Mouse (Mus musculus): ENCODE data around the gene Dlgap3. TPM values are rescaled to one million over a fixed set of nuclear protein-coding genes. Genes with fewer than 3 reads are reported as not detected.

Dlgap3 gene
- polyA plus RNA-seq, 1 experiment: not detected

- no peak overlapping the region for H3K4me3 ChIP-seq (replicated peaks)
- H3K27me3 ChIP-seq (ENCODE audit: control insufficient read depth): no peaks in the 10 kb centered on the region
- H3K4me1 ChIP-seq (ENCODE audit: control insufficient read depth): no peaks in the 10 kb centered on the region
- H3K36me3 ChIP-seq (ENCODE audit: control insufficient read depth): no peaks in the 10 kb centered on the region
- no peaks in the 10 kb centered on the region for H3K9me3 ChIP-seq (ENCODE audit: control insufficient read depth, low read length)
- TF ChIP-seq TAL1 (IDR thresholded peaks at IDR 0.05; ENCODE audit: low read length) (no peak), GATA1 (IDR thresholded peaks at IDR 0.05; ENCODE audit: low read length) (no peak)
Observed at GRCm38 (mm10) chr4:127200769-127201617, 32.0 kb downstream of the Dlgap3 start.

GRCm38 (mm10) chr4:127203081-127203480, 34.1 kb downstream of the Dlgap3 start:
- TF ChIP-seq TAL1 (IDR thresholded peaks at IDR 0.05; ENCODE audit: low read length): no peak
- no peak for TF ChIP-seq GATA1 (IDR thresholded peaks at IDR 0.05; ENCODE audit: low read length)
- H3K4me3 ChIP-seq (replicated peaks): no peak overlapping the region
- no peaks in the 10 kb centered on the region for H3K4me1 ChIP-seq (ENCODE audit: control insufficient read depth)
- no peaks in the 10 kb centered on the region for H3K9me3 ChIP-seq (ENCODE audit: control insufficient read depth, low read length)
- H3K36me3 ChIP-seq (ENCODE audit: control insufficient read depth): no peaks in the 10 kb centered on the region
- no peaks in the 10 kb centered on the region for H3K27me3 ChIP-seq (ENCODE audit: control insufficient read depth)

DNA sequence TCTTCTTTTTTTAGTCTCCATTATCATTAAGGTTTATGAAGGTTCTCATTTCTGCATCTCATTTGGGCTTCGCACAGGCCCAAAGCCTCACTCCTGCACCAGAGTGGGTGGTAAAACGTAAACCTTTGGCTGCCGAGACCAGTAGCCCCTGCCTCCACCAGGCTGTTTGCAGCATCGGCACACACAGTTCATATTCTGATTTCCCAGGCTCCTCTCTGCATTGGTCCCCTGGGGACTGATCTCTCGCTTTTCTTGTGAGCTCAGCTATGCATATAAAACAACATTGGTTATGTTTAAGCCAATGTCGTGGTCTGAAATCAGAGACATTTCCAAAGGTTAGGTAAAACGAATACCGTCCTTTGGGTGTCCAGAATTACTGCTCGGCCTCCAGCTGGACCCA, 42.3 kb downstream of the Dlgap3 start:
- Histone ChIP-seq H3K36me3 (ENCODE audit: control insufficient read depth) (no peaks in the 10 kb centered on the region), H3K4me3 (replicated peaks) (no peak overlapping the region), H3K27me3 (ENCODE audit: control insufficient read depth) (peaks cover 14% of the 10 kb centered on the region), H3K4me1 (ENCODE audit: control insufficient read depth) (no peaks in the 10 kb centered on the region), H3K9me3 (ENCODE audit: control insufficient read depth, low read length) (no peaks in the 10 kb centered on the region)
- TF ChIP-seq GATA1 (IDR thresholded peaks at IDR 0.05; ENCODE audit: low read length): no peak
- no peak for TF ChIP-seq TAL1 (IDR thresholded peaks at IDR 0.05; ENCODE audit: low read length)

DNA sequence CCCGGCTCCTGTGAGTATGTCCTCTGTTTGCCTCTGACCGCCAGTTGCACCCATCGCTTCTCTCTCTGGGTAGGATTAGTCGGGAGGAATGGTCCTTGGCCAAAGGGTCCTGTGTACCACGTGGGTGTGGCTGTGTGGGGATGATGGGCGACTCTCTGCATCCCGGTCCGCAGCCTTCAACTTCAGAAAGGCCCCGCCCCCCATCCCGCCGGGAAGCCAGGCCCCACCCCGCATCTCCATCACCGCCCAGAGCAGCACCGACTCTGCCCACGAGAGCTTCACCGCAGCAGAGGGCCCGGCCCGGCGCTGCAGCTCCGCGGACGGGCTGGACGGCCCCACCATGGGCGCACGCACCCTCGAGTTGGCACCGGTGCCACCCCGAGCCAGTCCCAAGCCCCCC, 45.5 kb downstream of the Dlgap3 start:
- H3K36me3 ChIP-seq (ENCODE audit: control insufficient read depth): no peaks in the 10 kb centered on the region
- no peak for TF ChIP-seq GATA1 (IDR thresholded peaks at IDR 0.05; ENCODE audit: low read length)
- TF ChIP-seq TAL1 (IDR thresholded peaks at IDR 0.05; ENCODE audit: low read length): no peak
- H3K9me3 ChIP-seq (ENCODE audit: control insufficient read depth, low read length): no peaks in the 10 kb centered on the region
- no peak overlapping the region for H3K4me3 ChIP-seq (replicated peaks)
- H3K4me1 ChIP-seq (ENCODE audit: control insufficient read depth): no peaks in the 10 kb centered on the region
- peaks cover 14% of the 10 kb centered on the region for H3K27me3 ChIP-seq (ENCODE audit: control insufficient read depth)

DNA sequence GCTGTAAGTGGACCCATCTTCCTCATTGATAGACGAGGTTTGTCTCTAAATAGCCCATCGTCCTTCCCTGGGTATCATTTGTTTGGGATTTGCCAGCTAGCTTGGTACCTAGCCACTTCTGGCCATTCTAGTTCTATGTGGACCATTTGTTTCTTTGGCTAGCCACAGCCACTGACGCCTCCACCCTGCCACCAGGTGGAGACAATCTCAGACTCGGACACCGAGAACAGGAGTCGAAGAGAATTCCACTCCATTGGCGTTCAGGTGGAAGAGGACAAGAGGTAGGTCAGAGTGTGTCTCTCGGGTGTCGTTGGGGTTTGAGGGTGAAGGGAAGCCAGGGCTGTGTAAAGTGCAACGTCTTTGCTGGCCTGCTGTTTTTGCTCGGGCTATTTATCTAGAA, 46.1 kb downstream of the Dlgap3 start:
- Histone ChIP-seq H3K36me3 (ENCODE audit: control insufficient read depth) (no peaks in the 10 kb centered on the region), H3K4me3 (replicated peaks) (no peak overlapping the region), H3K4me1 (ENCODE audit: control insufficient read depth) (no peaks in the 10 kb centered on the region), H3K9me3 (ENCODE audit: control insufficient read depth, low read length) (no peaks in the 10 kb centered on the region), H3K27me3 (ENCODE audit: control insufficient read depth) (peaks cover 14% of the 10 kb centered on the region)
- no peak for TF ChIP-seq TAL1 (IDR thresholded peaks at IDR 0.05; ENCODE audit: low read length)
- no peak for TF ChIP-seq GATA1 (IDR thresholded peaks at IDR 0.05; ENCODE audit: low read length)

DNA sequence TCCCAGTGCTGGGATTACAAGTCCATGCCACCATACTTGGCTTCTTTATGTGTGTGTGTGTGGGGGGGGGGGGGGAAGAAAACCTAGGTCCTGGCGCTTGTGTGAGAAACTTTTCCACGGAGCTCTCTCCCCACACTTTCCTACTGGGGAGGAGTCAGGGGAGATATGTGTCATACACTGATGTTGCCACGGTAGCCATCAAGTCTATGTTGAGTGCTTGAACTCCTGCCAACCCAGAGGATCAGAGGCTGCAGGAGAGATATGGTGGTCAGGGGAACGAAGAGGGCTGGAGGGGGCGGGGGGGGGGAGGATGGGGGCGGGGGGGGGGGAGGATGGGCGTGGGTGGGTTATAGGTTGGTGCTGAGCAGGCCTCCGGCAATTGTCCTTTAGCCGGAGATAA, 46.8 kb downstream of the Dlgap3 start:
- H3K4me1 ChIP-seq (ENCODE audit: control insufficient read depth): no peaks in the 10 kb centered on the region
- TF ChIP-seq TAL1 (IDR thresholded peaks at IDR 0.05; ENCODE audit: low read length) (no peak), GATA1 (IDR thresholded peaks at IDR 0.05; ENCODE audit: low read length) (no peak)
- no peaks in the 10 kb centered on the region for H3K36me3 ChIP-seq (ENCODE audit: control insufficient read depth)
- H3K4me3 ChIP-seq (replicated peaks): no peak overlapping the region
- H3K9me3 ChIP-seq (ENCODE audit: control insufficient read depth, low read length): peaks cover 3% of the 10 kb centered on the region
- H3K27me3 ChIP-seq (ENCODE audit: control insufficient read depth): peaks cover 17% of the 10 kb centered on the region

DNA sequence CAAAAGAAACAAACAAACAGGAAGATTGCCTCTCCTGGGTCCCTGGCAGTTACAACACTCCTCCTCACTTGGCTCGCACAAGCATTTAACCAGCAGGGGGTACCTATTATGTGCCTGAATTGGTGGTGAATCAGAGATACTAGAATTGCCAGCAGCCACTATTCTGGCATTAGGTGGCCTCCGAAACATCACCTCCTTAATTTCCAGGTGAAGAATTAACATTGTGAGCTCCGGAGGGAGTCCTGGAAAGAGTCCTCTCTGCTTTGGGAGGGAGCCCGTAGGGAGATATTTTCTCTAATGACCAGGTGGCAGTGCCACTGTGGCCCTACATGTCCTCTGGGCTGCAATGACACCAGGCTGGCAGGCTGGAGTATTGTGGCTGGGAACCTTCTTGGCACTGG, 47.2 kb downstream of the Dlgap3 start:
- H3K4me1 ChIP-seq (ENCODE audit: control insufficient read depth): no peaks in the 10 kb centered on the region
- TF ChIP-seq TAL1 (IDR thresholded peaks at IDR 0.05; ENCODE audit: low read length): no peak
- TF ChIP-seq GATA1 (IDR thresholded peaks at IDR 0.05; ENCODE audit: low read length): no peak
- H3K9me3 ChIP-seq (ENCODE audit: control insufficient read depth, low read length): peaks cover 3% of the 10 kb centered on the region
- no peaks in the 10 kb centered on the region for H3K36me3 ChIP-seq (ENCODE audit: control insufficient read depth)
- H3K27me3 ChIP-seq (ENCODE audit: control insufficient read depth): peaks cover 17% of the 10 kb centered on the region
- no peak overlapping the region for H3K4me3 ChIP-seq (replicated peaks)

DNA sequence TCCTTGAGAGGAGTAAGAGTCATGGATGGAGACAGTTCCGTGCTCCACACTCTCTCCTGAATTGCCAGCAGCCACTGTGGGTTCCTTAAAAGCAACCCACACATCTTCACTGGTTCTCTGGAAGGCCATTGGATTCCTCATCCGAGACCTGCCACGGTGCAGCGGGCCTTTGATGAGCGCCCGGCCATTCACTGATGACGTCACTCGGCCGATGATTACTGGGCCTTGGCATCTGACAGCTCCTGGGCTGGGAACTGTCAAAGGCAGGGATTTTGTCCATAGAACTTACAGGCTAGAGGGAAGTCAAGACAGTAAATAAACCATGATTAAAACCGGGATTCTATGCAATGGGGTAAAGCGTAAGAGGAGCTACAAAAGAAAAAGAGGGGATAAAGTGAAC, 48.0 kb downstream of the Dlgap3 start:
- no peak for TF ChIP-seq TAL1 (IDR thresholded peaks at IDR 0.05; ENCODE audit: low read length)
- TF ChIP-seq GATA1 (IDR thresholded peaks at IDR 0.05; ENCODE audit: low read length): no peak

GRCm38 (mm10) chr4:127223291-127223690, 54.3 kb downstream of the Dlgap3 start:
- H3K4me1 ChIP-seq (ENCODE audit: control insufficient read depth): no peaks in the 10 kb centered on the region
- H3K9me3 ChIP-seq (ENCODE audit: control insufficient read depth, low read length): peaks cover 3% of the 10 kb centered on the region
- H3K4me3 ChIP-seq (replicated peaks): no peak overlapping the region
- TF ChIP-seq TAL1 (IDR thresholded peaks at IDR 0.05; ENCODE audit: low read length): no peak
- TF ChIP-seq GATA1 (IDR thresholded peaks at IDR 0.05; ENCODE audit: low read length): no peak
- H3K36me3 ChIP-seq (ENCODE audit: control insufficient read depth): no peaks in the 10 kb centered on the region
- peaks cover 52% of the 10 kb centered on the region for H3K27me3 ChIP-seq (ENCODE audit: control insufficient read depth)

More for the DNA sequence above, 48.0 kb downstream of the Dlgap3 start:
- H3K27me3 ChIP-seq (ENCODE audit: control insufficient read depth): peaks cover 17% of the 10 kb centered on the region
- no peak overlapping the region for H3K4me3 ChIP-seq (replicated peaks)
- H3K4me1 ChIP-seq (ENCODE audit: control insufficient read depth): no peaks in the 10 kb centered on the region
- no peaks in the 10 kb centered on the region for H3K36me3 ChIP-seq (ENCODE audit: control insufficient read depth)
- peaks cover 3% of the 10 kb centered on the region for H3K9me3 ChIP-seq (ENCODE audit: control insufficient read depth, low read length)
